Mouse (Mus musculus) embryonic fibroblast, embryonic 13.5 days (primary cell): ENCODE data around the gene Ube2q1.

ENCODE experiments used
- CTCF ChIP-seq: IDR thresholded peaks from 2 replicates; pipeline ENCODE4 v1.5.1; 2011; ENCODE audit warnings: mild to moderate bottlenecking, control low read depth, low read length, moderate library complexity, borderline replicate concordance; ENCODE audit not compliant: insufficient read depth
- POLR2A ChIP-seq: IDR thresholded peaks from 2 replicates; pipeline ENCODE4 v1.6.1; 2011; ENCODE audit warnings: low read depth, mild to moderate bottlenecking, control low read depth, low read length, moderate library complexity

- TF ChIP-seq POLR2A (no peak), CTCF (no peak)
Measured at GRCm38 (mm10) chr3:89796358-89796757, 22.9 kb downstream of the Ube2q1 start.
